Mouse (Mus musculus) kidney, postnatal 0 days (tissue): ENCODE measurements around the gene Vmn2r20. TPM values are rescaled to one million over a fixed set of nuclear protein-coding genes. Genes with fewer than 3 reads are reported as not detected.
"Not testable (repeated sequence)": the region's sequence is repeated elsewhere in the genome, so short reads cannot be mapped to it uniquely, and the experiment has no call there.

ENCODE experiments used
- ATAC-seq: fragments of 200-750 bp; cut with Nextera tagmentation; replicated peaks from 2 replicates; pipeline ENCODE4 v1.8.0; 2017; ENCODE audit warnings: low read depth, moderate number of reproducible peaks, moderate TSS enrichment, moderate library complexity; ENCODE audit not compliant: low FRiP score
- DNase-seq: peaks from one replicate; pipeline ENCODE4 v3.0.0-alpha.2; 2016; ENCODE audit warnings: low spot score
- H3K27ac ChIP-seq: fragments of 300-500 bp; sonication (generic); 2 replicates; pipeline ENCODE4 v1.5.1; 2014; ENCODE audit warnings: mild to moderate bottlenecking
- H3K27me3 ChIP-seq: fragments of 300-500 bp; sonication (generic); 2 replicates; pipeline ENCODE4 v1.6.1; 2014; ENCODE audit warnings: low read length, mixed read lengths; ENCODE audit not compliant: insufficient read depth
- H3K36me3 ChIP-seq: fragments of 300-500 bp; sonication (generic); 2 replicates; pipeline ENCODE4 v1.6.1; 2014; ENCODE audit warnings: low read length, mixed read lengths; ENCODE audit not compliant: insufficient read depth
- H3K4me1 ChIP-seq: fragments of 300-500 bp; sonication (generic); replicated peaks from 2 replicates; pipeline ENCODE4 v1.6.1; 2014; ENCODE audit warnings: antibody characterized with exemption, low read length, mixed read lengths; ENCODE audit not compliant: insufficient read depth
- H3K4me2 ChIP-seq: fragments of 300-500 bp; sonication (generic); 2 replicates; pipeline ENCODE4 v1.6.1; 2014; ENCODE audit warnings: mild to moderate bottlenecking, low read length, moderate library complexity, mixed read lengths
- H3K4me3 ChIP-seq: fragments of 300-500 bp; sonication (generic); replicated peaks from 2 replicates; pipeline ENCODE4 v1.5.1; 2014; ENCODE audit warnings: low read depth, low read length
- H3K9ac ChIP-seq: fragments of 300-500 bp; sonication (generic); 2 replicates; pipeline ENCODE4 v1.6.1; 2014; ENCODE audit warnings: low read depth, low read length
- H3K9me3 ChIP-seq: fragments of 300-500 bp; sonication (generic); replicated peaks from 2 replicates; pipeline ENCODE4 v1.6.1; 2016; ENCODE audit warnings: low read length, inconsistent platforms, mixed read lengths
- CTCF ChIP-seq: IDR thresholded peaks from 2 replicates; pipeline ENCODE4 v1.5.1; 2016; ENCODE audit warnings: antibody characterized with exemption, low read depth, mild to moderate bottlenecking, moderate library complexity
- WGBS: fragments of 180-500 bp; shearing (Covaris S2); extraction: QIAGEN DNeasy Blood & Tissue Kit; methylation state at CpG from one replicate; pipeline ENCODE4 v1.1.7; 2014; 5-methylcytosine and 5-hydroxymethylcytosine counted together
- polyA plus RNA-seq: library from polyadenylated mRNA; unstranded; fragments of >200 nt; fragmentation: Nextera tagmentation; extraction: Ambion mirVana; gene quantifications from 2 replicates; pipeline ENCODE4 v1.2.1, GENCODE M21; 2015

The Vmn2r20 gene
- polyA plus RNA-seq = not detected in 2 replicates

DNA sequence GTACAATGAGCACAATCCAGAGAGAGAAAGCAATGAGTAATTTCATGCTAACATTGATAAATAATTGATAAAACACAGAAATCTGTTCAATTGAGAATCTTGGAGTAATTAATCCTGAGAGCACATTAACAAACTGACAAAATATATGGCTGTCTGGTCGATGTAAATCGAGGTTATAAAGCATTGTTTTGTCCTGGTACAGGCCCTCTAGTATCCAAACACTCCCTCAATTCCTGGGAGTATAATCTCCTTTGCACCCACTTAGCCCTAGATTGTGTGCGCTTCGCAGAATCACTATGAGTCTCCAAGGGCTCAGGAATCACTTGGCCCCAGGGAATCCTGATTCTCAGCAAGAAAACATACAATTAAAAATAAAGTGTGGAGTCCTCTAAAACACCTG, at the start of gene Vmn2r20:
Gene Vmn2r20 (minus strand): TSS at position 101 of the 400 bp plus-strand sequence.
- WGBS = no CpG with 5 or more reads among the region's 4 CpGs
- not testable (repeated sequence) for H3K4me1 ChIP-seq, H3K9ac ChIP-seq, H3K27ac ChIP-seq, H3K4me3 ChIP-seq, H3K27me3 ChIP-seq, H3K36me3 ChIP-seq, ATAC-seq, DNase-seq, H3K9me3 ChIP-seq, H3K4me2 ChIP-seq

DNA sequence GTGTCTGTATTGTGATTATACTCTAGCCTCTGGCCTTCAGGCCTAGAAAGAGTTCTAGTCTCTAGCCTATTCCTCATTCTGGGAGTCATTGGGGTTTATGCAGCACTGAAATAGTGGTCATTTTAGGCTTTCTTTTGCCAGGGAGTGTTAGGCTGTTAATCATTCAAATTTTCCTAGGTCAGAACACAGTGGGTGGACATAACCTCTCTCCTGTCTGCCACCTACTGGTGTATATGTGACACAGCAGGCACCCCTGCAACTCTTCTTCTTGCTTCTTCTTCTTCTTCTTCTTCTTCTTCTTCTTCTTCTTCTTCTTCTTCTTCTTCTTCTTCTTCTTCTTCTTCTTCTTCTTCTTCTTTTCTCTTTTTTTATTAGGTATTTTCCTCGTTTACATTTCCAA, 6.5 kb upstream of the Vmn2r20 start:
- ATAC-seq, H3K36me3 ChIP-seq, H3K27me3 ChIP-seq, H3K9ac ChIP-seq, H3K27ac ChIP-seq, H3K4me2 ChIP-seq, DNase-seq, H3K4me1 ChIP-seq, H3K9me3 ChIP-seq, H3K4me3 ChIP-seq: not testable (repeated sequence)
- WGBS = no CpG with 5 or more reads among the region's 1 CpGs

DNA sequence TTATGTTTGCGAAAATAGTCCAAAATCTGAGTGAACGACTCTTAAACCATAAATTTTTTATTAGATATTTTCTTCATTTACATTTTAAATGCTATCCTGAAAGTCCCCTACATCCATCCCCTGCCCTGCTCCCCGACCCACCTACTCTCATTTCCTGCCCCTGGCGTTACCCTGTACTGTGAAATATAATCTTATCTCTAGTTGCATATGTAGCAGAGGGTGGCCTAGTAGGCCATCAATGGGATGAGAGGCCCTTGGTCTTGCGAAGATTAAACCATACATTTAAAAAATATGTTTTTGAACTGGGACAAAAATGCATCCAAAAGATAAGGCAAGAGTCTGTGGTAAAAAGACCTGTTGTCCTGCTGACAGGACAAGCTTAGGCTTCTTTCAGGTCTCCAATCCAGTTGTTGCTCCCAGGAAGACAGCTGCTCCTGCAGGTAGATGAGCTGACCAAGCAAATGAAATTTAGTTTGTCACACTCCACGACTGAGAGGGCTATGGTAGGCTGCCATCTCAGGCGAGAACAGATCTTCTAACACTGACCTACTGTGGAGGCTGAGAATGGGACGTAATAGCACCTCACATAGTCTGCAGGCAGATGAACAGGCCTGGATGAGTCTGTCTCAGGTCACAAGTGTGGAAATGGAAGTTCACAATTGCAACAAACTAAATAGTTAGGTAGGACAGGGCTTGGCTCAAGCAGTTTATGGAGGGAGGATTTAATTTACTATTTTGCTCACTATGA, 10.8 kb downstream of the Vmn2r20 start:
- H3K4me2 ChIP-seq, H3K9me3 ChIP-seq, H3K36me3 ChIP-seq, H3K27me3 ChIP-seq, H3K4me1 ChIP-seq, H3K27ac ChIP-seq, H3K4me3 ChIP-seq, H3K9ac ChIP-seq, DNase-seq, ATAC-seq: not testable (repeated sequence)
- WGBS = no CpG with 5 or more reads among the region's 8 CpGs

DNA sequence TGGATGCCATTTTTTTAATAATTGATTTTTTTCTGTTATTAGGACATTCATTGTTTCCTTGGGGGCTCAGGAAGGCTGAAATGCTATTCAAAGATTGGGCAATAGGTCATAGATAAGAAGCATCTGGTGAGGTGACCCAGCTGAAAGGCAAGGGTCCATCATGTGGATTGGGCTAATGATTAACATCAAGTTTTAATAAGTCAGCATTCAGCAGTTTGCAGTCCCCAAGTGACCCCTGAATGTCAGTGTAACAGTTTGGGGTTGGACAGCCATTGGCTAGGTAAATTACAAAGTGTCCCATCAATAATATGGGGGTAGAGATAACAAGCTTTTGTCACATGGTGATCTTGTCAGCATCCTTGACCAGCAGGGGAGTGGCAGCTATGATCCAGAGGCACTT, 29.1 kb downstream of the Vmn2r20 start:
- ATAC-seq, H3K36me3 ChIP-seq, H3K9me3 ChIP-seq, DNase-seq, H3K9ac ChIP-seq, H3K27ac ChIP-seq, H3K27me3 ChIP-seq, H3K4me1 ChIP-seq, H3K4me3 ChIP-seq, H3K4me2 ChIP-seq: not testable (repeated sequence)

DNA sequence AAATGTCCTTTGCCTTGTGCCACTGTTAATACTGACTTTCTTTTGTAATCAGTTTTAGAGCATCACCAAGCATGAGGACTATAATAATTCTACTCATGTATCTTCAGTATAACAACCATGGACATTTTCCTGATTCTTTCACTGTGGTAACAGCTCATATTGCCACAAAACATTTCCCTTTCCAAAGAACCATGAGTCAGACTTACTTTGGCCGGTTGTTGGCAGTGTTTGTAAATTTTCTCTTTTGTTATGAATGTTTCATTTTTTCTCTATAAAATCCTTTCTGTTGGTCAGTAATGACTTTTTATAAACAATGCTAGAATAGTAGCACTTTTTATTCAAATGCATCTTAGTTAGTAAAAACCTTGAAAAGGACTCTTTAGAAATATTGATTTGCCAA, 71.8 kb downstream of the Vmn2r20 start:
- H3K4me1 ChIP-seq = no peaks in the 10 kb centered on the region
- 85% methylated on average over 1 of the region's 1 CpGs for WGBS
- H3K4me2 ChIP-seq = no peak overlapping the region
- no peaks in the 10 kb centered on the region for H3K27me3 ChIP-seq
- no peak overlapping the region for H3K27ac ChIP-seq
- no peaks in the 10 kb centered on the region for H3K9me3 ChIP-seq
- no peaks in the 10 kb centered on the region for H3K36me3 ChIP-seq
- DNase-seq (no peak), ATAC-seq (no peak)
- no peak overlapping the region for H3K4me3 ChIP-seq
- TF ChIP-seq CTCF = no peak
- no peak overlapping the region for H3K9ac ChIP-seq

DNA sequence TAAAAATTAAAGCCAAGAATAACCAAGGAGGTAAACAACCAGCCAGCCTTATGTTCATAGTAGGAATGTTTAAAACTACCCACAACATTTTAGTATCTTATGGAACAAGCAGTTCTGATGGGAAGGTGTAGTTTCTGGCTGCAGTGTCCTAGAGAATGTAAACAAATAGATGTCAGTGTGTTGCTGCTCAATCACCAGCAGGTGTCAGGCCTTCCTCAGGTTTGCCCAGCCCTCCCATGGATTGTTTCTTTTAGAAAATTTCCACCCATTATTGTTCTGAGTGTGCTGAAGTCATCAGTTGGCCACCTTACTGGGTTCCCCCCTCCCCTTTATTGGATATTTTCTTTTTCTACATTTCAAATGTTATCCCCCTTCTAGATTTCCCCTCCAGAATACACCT, 77.8 kb downstream of the Vmn2r20 start:
- no peak overlapping the region for H3K9ac ChIP-seq
- no peak overlapping the region for H3K27ac ChIP-seq
- ATAC-seq (peak; percentile 65; the same call in 1 of the 2 replicates), DNase-seq (peak; percentile 53)
- no peaks in the 10 kb centered on the region for H3K4me1 ChIP-seq
- H3K9me3 ChIP-seq = no peaks in the 10 kb centered on the region
- peak; percentile 70 for TF ChIP-seq CTCF
- no peak overlapping the region for H3K4me2 ChIP-seq
- no peaks in the 10 kb centered on the region for H3K36me3 ChIP-seq
- H3K27me3 ChIP-seq = no peaks in the 10 kb centered on the region
- H3K4me3 ChIP-seq = no peak overlapping the region

DNA sequence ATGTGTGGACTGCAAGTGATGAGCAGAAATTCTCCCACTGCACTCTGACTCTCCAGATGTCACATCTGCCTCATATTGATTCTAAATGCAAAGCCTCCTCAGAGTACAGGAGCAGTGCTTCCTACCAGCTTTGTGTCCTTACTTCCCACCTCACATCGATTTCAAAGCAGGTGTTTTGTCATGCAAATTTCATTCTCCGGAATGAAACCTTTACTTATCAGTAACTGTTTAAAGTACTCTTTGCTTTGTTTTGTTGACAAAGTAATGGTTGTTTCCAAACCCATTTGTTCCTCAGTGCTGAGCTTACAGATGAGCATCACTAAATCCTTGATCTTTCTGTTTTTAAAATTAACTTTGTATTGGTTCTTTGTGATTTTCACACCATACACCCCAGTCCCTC, 85.4 kb downstream of the Vmn2r20 start:
- TF ChIP-seq CTCF = no peak
- WGBS = 41% methylated on average over 2 of the region's 2 CpGs
- DNase-seq (no peak), ATAC-seq (no peak)
- Histone ChIP-seq H3K4me3 (no peak overlapping the region), H3K27me3 (no peaks in the 10 kb centered on the region), H3K4me1 (no peaks in the 10 kb centered on the region), H3K9ac (no peak overlapping the region), H3K9me3 (no peaks in the 10 kb centered on the region), H3K4me2 (no peak overlapping the region), H3K36me3 (no peaks in the 10 kb centered on the region), H3K27ac (no peak overlapping the region)

Other genes with a start within 250 kb of the Vmn2r20 start
- not detected in 2 replicates for gene Clec4b2, start 245.2 kb downstream of the Vmn2r20 start, polyA plus RNA-seq
- 5.3 and 6.5 TPM in 2 replicates for gene Clec4n, start 188.3 kb downstream of the Vmn2r20 start, polyA plus RNA-seq
- gene Clec4d, start 156.0 kb downstream of the Vmn2r20 start, polyA plus RNA-seq = 0.45 and 0.51 TPM in 2 replicates
- gene Clec4e, start 128.2 kb downstream of the Vmn2r20 start, polyA plus RNA-seq = 0.08 TPM in 1 of 2 replicates, not detected in the other
- gene Vmn2r19, start 109.8 kb downstream of the Vmn2r20 start, polyA plus RNA-seq = not detected in 2 replicates
- gene Vmn2r21, start 115.3 kb upstream of the Vmn2r20 start, polyA plus RNA-seq = not detected in 2 replicates
- not detected in 2 replicates for gene Vmn2r22, start 232.6 kb upstream of the Vmn2r20 start, polyA plus RNA-seq